Mouse (Mus musculus): ENCODE results near the gene 4930442H23Rik. TPM values are rescaled to one million over a fixed set of nuclear protein-coding genes. Genes with fewer than 3 reads are reported as not detected.
"Not testable (repeated sequence)": the region's sequence is repeated elsewhere in the genome, so short reads cannot be mapped to it uniquely, and the experiment has no call there.

The 4930442H23Rik gene
- polyA plus RNA-seq, 1 experiment: not detected

DNA sequence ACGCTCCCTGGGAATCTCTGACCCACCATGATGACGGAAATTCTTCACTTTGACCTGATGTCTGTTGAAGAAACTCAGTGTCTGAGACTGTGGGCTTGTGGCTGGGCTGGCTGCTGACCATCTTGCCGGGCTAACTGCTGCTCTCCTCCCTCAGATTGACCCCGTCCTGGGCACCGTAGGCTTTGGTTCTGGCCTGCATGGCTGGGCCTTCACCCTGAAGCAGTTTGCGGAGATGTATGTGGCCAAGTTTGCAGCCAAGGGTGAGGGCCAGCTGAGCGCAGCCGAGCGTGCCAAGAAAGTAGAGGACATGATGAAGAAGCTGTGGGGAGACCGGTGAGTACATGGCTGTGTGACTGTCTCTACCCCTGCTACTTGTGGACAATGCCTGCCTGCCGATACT lies 4.7 kb downstream of the 4930442H23Rik start:
- H3K4me3 ChIP-seq (ENCODE audit: insufficient read depth, low read length): peak overlapping the region; percentile 91
- no peak overlapping the region for H3K27ac ChIP-seq (ENCODE audit: insufficient read depth, low read length)
- H3K4me1 ChIP-seq (ENCODE audit: control insufficient read depth, insufficient read depth, low read length): peaks cover 11% of the 10 kb centered on the region
- no peak for TF ChIP-seq CTCF (IDR thresholded peaks at IDR 0.05; ENCODE audit: borderline replicate concordance, insufficient read depth, low read length)
- TF ChIP-seq POLR2A (IDR thresholded peaks at IDR 0.05; ENCODE audit: low read depth, low read length): no peak

- no peak for TF ChIP-seq POLR2A (IDR thresholded peaks at IDR 0.05; ENCODE audit: low read depth, low read length)
- no peak for TF ChIP-seq CTCF (IDR thresholded peaks at IDR 0.05; ENCODE audit: borderline replicate concordance, insufficient read depth, low read length)
- H3K27ac ChIP-seq (ENCODE audit: insufficient read depth, low read length): 0 out of 2 replicates have a peak overlapping the region, but pooled peaks have one; percentile 74
- H3K4me1 ChIP-seq (ENCODE audit: control insufficient read depth, insufficient read depth, low read length): peaks cover 11% of the 10 kb centered on the region
- H3K4me3 ChIP-seq (ENCODE audit: insufficient read depth, low read length): peak overlapping the region; percentile 91
Measured at GRCm38 (mm10) chr10:81177958-81178712, 5.5 kb downstream of the 4930442H23Rik start.

DNA sequence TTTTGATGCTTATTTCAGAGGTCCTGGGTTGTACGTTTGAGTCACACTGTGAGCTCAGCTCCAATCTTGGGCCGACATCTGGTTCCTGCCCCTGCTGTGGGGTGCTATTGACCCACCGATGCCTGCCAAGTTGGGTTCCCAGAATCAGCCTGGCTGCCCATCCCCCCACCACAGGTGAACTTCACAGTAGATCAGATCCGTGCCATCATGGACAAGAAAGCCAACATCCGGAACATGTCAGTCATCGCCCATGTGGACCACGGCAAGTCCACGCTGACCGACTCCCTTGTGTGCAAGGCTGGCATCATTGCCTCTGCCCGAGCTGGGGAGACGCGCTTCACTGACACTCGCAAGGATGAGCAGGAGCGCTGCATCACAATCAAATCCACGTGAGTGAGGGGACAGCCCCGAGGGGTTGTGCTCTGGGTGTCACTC lies 6.1 kb downstream of the 4930442H23Rik start:
- peak overlapping the region; percentile 74 for H3K27ac ChIP-seq (ENCODE audit: insufficient read depth, low read length)
- peak overlapping the region; percentile 91 for H3K4me3 ChIP-seq (ENCODE audit: insufficient read depth, low read length)
- H3K4me1 ChIP-seq (ENCODE audit: control insufficient read depth, insufficient read depth, low read length): peaks cover 11% of the 10 kb centered on the region
- TF ChIP-seq POLR2A (IDR thresholded peaks at IDR 0.05; ENCODE audit: low read depth, low read length) (no peak), CTCF (IDR thresholded peaks at IDR 0.05; ENCODE audit: borderline replicate concordance, insufficient read depth, low read length) (no peak)

DNA sequence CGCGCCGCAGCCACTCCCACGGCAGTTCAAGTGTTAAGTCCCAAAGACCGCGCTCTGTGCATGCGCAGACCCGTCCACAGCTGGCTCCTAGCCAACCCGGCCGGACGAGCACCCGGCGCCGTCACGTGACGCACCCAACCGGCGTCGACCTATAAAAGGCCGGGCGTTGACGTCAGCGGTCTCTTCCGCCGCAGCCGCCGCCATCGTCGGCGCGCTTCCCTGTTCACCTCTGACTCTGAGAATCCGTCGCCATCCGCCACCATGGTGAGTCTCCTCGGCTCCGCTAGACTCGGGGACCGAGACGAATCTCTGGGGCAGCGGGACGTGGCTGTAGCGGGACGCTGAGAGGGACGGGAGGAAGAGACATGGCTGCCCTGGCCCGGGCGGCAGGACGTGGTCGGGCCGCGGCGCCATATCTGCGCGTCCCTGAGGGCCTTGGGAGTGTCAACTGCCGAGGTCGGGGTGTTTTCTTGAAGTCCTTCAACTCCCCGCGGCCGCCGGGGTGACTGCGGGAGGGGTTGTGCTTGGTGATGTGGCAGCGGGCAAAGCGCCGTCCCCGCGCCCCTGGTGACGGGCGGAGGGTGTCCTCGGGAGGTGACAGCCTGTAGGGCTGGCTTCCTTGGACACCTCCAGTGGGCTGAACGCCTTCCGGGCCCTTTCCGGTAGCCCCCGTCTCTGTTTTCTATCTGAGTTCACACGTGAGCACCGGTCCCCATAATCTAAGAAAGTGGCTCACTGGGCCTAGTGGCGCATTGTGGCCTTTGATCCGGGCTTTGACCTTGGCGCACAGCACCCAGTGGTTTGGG lies 7.0 kb downstream of the 4930442H23Rik start, which contains the start of gene Eef2:
TSS of gene Eef2 (plus strand) at position 166 of the 806 bp plus-strand sequence.
- TF ChIP-seq POLR2A (IDR thresholded peaks at IDR 0.05; ENCODE audit: low read depth, low read length) (peak; percentile 100), CTCF (IDR thresholded peaks at IDR 0.05; ENCODE audit: borderline replicate concordance, insufficient read depth, low read length) (no peak)
- Histone ChIP-seq H3K4me3 (ENCODE audit: insufficient read depth, low read length) (peak within 1 kb of the TSS; percentile 91), H3K4me1 (ENCODE audit: control insufficient read depth, insufficient read depth, low read length) (peaks cover 11% of the 10 kb centered on the region), H3K27ac (ENCODE audit: insufficient read depth, low read length) (peak within 1 kb of the TSS; percentile 74)

- Histone ChIP-seq H3K27ac (ENCODE audit: insufficient read depth, low read length) (peak overlapping the region; percentile 70), H3K4me1 (ENCODE audit: control insufficient read depth, insufficient read depth, low read length) (peaks cover 8% of the 10 kb centered on the region), H3K4me3 (ENCODE audit: insufficient read depth, low read length) (peak overlapping the region; percentile 40)
- TF ChIP-seq POLR2A (IDR thresholded peaks at IDR 0.05; ENCODE audit: low read depth, low read length) (no peak; the same call in 1 of the 2 replicates), CTCF (IDR thresholded peaks at IDR 0.05; ENCODE audit: borderline replicate concordance, insufficient read depth, low read length) (no peak)
Measured at GRCm38 (mm10) chr10:81175936-81176465, 7.6 kb downstream of the 4930442H23Rik start.

DNA sequence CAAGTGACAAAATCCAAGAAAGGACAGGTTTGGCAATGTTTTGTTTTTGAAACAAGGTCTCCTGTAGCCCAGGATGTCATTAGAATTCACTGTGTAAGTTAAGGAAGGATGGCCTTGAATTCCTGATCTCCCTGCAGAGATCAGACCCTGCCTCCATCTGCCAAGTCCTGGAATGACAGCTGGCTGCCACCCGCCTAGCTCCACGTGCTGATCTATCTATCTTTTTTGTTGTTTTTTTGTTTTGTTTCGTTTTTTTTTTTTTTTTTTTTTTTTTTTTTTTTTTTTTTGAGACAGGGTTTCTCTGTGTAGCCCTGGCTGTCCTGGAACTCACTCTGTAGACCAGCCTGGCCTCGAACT lies 8.3 kb downstream of the 4930442H23Rik start:
- H3K4me1 ChIP-seq (ENCODE audit: control insufficient read depth, insufficient read depth, low read length); H3K4me3 ChIP-seq (ENCODE audit: insufficient read depth, low read length): not testable (repeated sequence)
- H3K27ac ChIP-seq (ENCODE audit: insufficient read depth, low read length): peak overlapping the region; percentile 22

- Histone ChIP-seq H3K4me3 (ENCODE audit: insufficient read depth, low read length) (peak overlapping the region; percentile 15; the same call in 1 of the 2 replicates), H3K4me1 (ENCODE audit: control insufficient read depth, insufficient read depth, low read length) (peaks cover 8% of the 10 kb centered on the region), H3K27ac (ENCODE audit: insufficient read depth, low read length) (peak overlapping the region; percentile 56)
- TF ChIP-seq CTCF (IDR thresholded peaks at IDR 0.05; ENCODE audit: borderline replicate concordance, insufficient read depth, low read length) (peak; percentile 100), POLR2A (IDR thresholded peaks at IDR 0.05; ENCODE audit: low read depth, low read length) (peak; percentile 57)
Measured at GRCm38 (mm10) chr10:81174617-81175344, 8.9 kb downstream of the 4930442H23Rik start.

- peaks cover 3% of the 10 kb centered on the region; the same call in 1 of the 2 replicates for H3K4me1 ChIP-seq (ENCODE audit: control insufficient read depth, insufficient read depth, low read length)
Measured at GRCm38 (mm10) chr10:81173132-81173531, 10.5 kb downstream of the 4930442H23Rik start.

GRCm38 (mm10) chr10:81169411-81169900 lies 14.2 kb downstream of the 4930442H23Rik start:
- H3K27ac ChIP-seq (ENCODE audit: insufficient read depth, low read length); H3K4me1 ChIP-seq (ENCODE audit: control insufficient read depth, insufficient read depth, low read length); H3K4me3 ChIP-seq (ENCODE audit: insufficient read depth, low read length): not testable (repeated sequence)

More at GRCm38 (mm10) chr10:81173132-81173531, 10.5 kb downstream of the 4930442H23Rik start:
- TF ChIP-seq CTCF (IDR thresholded peaks at IDR 0.05; ENCODE audit: borderline replicate concordance, insufficient read depth, low read length): peak; percentile 95
- TF ChIP-seq POLR2A (IDR thresholded peaks at IDR 0.05; ENCODE audit: low read depth, low read length): peak; percentile 74
- Histone ChIP-seq H3K27ac (ENCODE audit: insufficient read depth, low read length) (peak overlapping the region; percentile 29; the same call in 1 of the 2 replicates), H3K4me3 (ENCODE audit: insufficient read depth, low read length) (no peak overlapping the region)
